Mouse (Mus musculus) intestine, postnatal 0 days (tissue): Measurements from ENCODE around the gene Tmem106c. TPM values are rescaled to one million over a fixed set of nuclear protein-coding genes. Genes with fewer than 3 reads are reported as not detected.
A peak's percentile ranks its signal among the peaks of the same experiment; 100 is the strongest.

ENCODE experiments used
- ATAC-seq: fragments of 200-750 bp; cut with Nextera tagmentation; 2 replicates; pipeline ENCODE4 v1.8.0; 2017; ENCODE audit warnings: mild to moderate bottlenecking, moderate TSS enrichment, moderate library complexity
- H3K27ac ChIP-seq: fragments of 300-500 bp; sonication (generic); 2 replicates; pipeline ENCODE4 v1.5.1; 2014; ENCODE audit warnings: mild to moderate bottlenecking, low read depth, low read length, moderate library complexity
- H3K27me3 ChIP-seq: fragments of 300-500 bp; sonication (generic); replicated peaks from 2 replicates; pipeline ENCODE4 v1.6.1; 2014; ENCODE audit warnings: low read length, mixed read lengths; ENCODE audit not compliant: control insufficient read depth, insufficient read depth
- H3K36me3 ChIP-seq: fragments of 300-500 bp; sonication (generic); 2 replicates; pipeline ENCODE4 v1.6.1; 2014; ENCODE audit warnings: mild to moderate bottlenecking, moderate library complexity; ENCODE audit not compliant: control insufficient read depth, insufficient read depth
- H3K4me1 ChIP-seq: fragments of 300-500 bp; sonication (generic); replicated peaks from 2 replicates; pipeline ENCODE4 v1.6.1; 2014; ENCODE audit warnings: antibody characterized with exemption, low read length, mixed read lengths; ENCODE audit not compliant: control insufficient read depth, insufficient read depth
- H3K4me2 ChIP-seq: fragments of 300-500 bp; sonication (generic); replicated peaks from 2 replicates; pipeline ENCODE4 v1.6.1; 2014; ENCODE audit warnings: low read depth, mild to moderate bottlenecking, moderate library complexity
- H3K4me3 ChIP-seq: fragments of 300-500 bp; sonication (generic); 2 replicates; pipeline ENCODE4 v1.5.1; 2014; ENCODE audit warnings: low read depth, low read length
- H3K9ac ChIP-seq: fragments of 300-500 bp; sonication (generic); 2 replicates; pipeline ENCODE4 v1.6.1; 2014; ENCODE audit warnings: mild to moderate bottlenecking, low read depth, low read length
- H3K9me3 ChIP-seq: fragments of 300-500 bp; sonication (generic); 2 replicates; pipeline ENCODE4 v1.6.1; 2016; ENCODE audit warnings: mixed run types; ENCODE audit not compliant: control insufficient read depth
- CTCF ChIP-seq: sonication (generic); IDR thresholded peaks from 2 replicates; pipeline ENCODE4 v1.5.1; 2016; ENCODE audit warnings: low read depth, mild to moderate bottlenecking, control low read depth, antibody characterized with exemption, moderate library complexity
- WGBS: fragments of 180-500 bp; shearing (Covaris S2); extraction: QIAGEN DNeasy Blood & Tissue Kit; methylation state at CpG from one replicate; pipeline ENCODE4 v1.1.7; 2014; 5-methylcytosine and 5-hydroxymethylcytosine counted together
- polyA plus RNA-seq: library from polyadenylated mRNA; unstranded; fragments of >200 nt; fragmentation: Nextera tagmentation; extraction: Ambion mirVana; gene quantifications from 2 replicates; pipeline ENCODE4 v1.2.1, GENCODE M21; 2015

The Tmem106c gene
- polyA plus RNA-seq, 1 experiment from 2014 or later: 33.3 TPM

DNA sequence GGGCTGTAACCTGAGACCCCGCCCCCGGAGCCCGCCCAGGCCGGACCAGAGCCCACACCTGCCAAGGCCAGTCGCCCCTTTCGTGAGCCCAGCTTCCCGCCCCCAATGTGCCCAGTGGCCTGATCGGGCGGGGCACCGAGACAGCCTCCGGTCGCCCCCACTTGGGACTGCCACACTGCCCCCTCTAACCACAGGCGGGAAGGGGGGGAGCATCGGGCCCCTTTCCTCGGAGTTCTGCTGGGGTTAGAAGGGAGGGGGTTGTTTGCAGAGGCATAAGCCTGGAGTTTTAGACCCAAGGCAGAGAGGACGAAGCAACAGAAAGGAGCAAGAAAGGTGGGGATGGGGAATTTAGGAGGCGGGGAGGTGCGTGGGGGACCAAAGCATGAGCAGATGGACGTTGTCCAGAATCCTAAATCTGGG, 40.8 kb downstream of the Tmem106c start:
- peaks cover 78% of the 10 kb centered on the region for H3K27me3 ChIP-seq

DNA sequence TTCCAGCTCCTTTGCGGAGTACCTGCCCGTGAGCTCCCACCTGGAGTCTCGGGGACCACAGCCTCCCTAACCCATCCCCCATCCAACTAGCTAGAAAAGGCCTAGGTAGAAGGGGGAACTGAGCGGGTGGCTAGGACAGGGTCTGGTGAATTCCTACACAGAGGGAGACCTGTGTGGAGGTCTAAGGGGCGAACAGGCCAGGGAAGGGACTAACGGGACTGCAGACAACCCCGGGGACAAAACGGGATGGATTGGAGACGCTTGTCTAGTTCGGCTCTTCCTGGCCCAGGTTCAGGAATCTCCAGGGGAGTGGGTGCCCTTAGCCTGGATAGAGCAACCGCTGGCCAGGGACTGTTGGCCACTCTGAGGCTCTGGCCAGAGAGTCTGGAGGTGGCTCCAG, 41.2 kb downstream of the Tmem106c start:
- H3K4me1 ChIP-seq: peaks cover 11% of the 10 kb centered on the region; the same call in 1 of the 2 replicates
- H3K27ac ChIP-seq: no peak overlapping the region
- no peak overlapping the region for H3K4me3 ChIP-seq
- no peak overlapping the region for H3K9ac ChIP-seq
- peaks cover 74% of the 10 kb centered on the region for H3K27me3 ChIP-seq
- TF ChIP-seq CTCF: no peak
- no peaks in the 10 kb centered on the region for H3K36me3 ChIP-seq
- no peak overlapping the region for H3K4me2 ChIP-seq
- no peak for ATAC-seq
- no peaks in the 10 kb centered on the region for H3K9me3 ChIP-seq
- WGBS: 12% methylated on average over 11 of the region's 11 CpGs

More for the DNA sequence above, 40.8 kb downstream of the Tmem106c start:
- H3K4me1 ChIP-seq: peaks cover 11% of the 10 kb centered on the region; the same call in 1 of the 2 replicates
- no peak for TF ChIP-seq CTCF
- H3K27ac ChIP-seq: no peak overlapping the region
- no peaks in the 10 kb centered on the region for H3K9me3 ChIP-seq
- H3K36me3 ChIP-seq: no peaks in the 10 kb centered on the region
- H3K4me3 ChIP-seq: peak overlapping the region; percentile 12; the same call in 1 of the 2 replicates
- H3K9ac ChIP-seq: no peak overlapping the region
- 3% methylated on average over 19 of the region's 19 CpGs for WGBS
- ATAC-seq: no peak
- H3K4me2 ChIP-seq: peak overlapping the region; percentile 45

DNA sequence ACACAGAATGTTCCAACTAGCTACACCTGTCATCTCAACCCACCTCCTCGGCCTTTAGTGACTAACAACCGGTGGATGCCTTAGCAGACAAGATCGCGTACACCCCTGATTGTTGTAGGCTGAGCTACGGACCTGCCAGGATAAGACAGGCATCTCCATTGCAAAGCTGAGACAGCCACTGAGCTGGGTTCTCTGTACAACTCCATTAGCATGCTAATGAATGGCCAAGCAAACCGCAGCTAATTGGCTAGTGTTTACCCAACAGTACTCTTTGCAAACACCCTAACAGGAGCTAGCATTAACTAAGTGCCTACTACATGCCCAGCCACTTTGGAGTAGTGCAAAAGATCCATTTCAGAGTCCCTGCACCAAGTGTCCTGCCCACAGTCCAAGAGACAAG, 48.8 kb downstream of the Tmem106c start:
- 65% methylated on average over 6 of the region's 6 CpGs for WGBS
- Histone ChIP-seq H3K9ac (no peak overlapping the region), H3K27ac (no peak overlapping the region), H3K27me3 (peaks cover 8% of the 10 kb centered on the region; the same call in 1 of the 2 replicates), H3K4me2 (no peak overlapping the region), H3K4me1 (no peaks in the 10 kb centered on the region), H3K36me3 (no peaks in the 10 kb centered on the region), H3K9me3 (no peaks in the 10 kb centered on the region), H3K4me3 (no peak overlapping the region)
- no peak for ATAC-seq
- TF ChIP-seq CTCF: no peak

DNA sequence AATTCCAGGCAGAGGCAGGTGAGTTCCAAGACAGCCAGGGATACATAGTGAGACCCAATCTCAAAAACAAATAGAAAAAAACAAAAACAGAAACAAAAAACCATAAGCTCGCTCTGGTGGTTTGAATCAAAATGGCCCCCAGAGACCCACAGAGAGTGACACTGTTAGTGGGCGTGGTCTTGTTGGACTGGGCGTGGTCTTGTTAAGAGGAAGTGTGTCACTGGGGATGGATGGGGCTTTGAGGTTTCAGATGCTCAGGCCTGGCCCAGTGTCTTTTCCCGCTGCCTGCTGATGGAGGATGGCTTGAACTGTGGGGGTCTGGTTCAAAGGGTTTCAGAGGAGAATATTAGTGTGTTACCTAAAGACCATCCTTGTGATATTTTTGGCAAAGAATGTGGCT, 53.9 kb downstream of the Tmem106c start:
- H3K4me1 ChIP-seq: no peaks in the 10 kb centered on the region
- WGBS: 68% methylated on average over 4 of the region's 4 CpGs
- H3K36me3 ChIP-seq: no peaks in the 10 kb centered on the region
- no peak for TF ChIP-seq CTCF
- H3K4me2 ChIP-seq: no peak overlapping the region
- H3K4me3 ChIP-seq: no peak overlapping the region
- H3K27ac ChIP-seq: no peak overlapping the region
- no peaks in the 10 kb centered on the region for H3K9me3 ChIP-seq
- 0 out of 2 replicates have a peak, but pooled peaks cover 3% of the 10 kb centered on the region for H3K27me3 ChIP-seq
- ATAC-seq: no peak
- no peak overlapping the region for H3K9ac ChIP-seq

DNA sequence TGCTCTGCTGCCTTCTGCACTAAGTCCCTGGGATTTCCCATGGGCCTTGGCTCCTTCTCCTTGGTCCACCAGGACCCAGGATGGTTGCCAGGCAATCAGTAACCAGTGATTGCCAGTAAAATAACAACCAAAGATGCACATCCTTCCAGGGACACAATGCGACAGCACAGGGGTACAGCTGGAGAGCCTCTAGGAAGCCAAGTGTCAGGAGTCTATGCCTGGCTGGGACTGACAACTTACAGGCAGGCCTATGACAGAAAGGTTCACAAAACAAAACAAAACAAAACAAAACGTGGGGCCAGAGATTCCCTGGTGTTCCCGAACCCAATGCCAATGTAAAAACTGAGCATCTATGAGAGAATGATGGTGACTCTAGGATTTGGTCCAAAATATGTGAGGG, 55.0 kb downstream of the Tmem106c start:
- Histone ChIP-seq H3K36me3 (no peaks in the 10 kb centered on the region), H3K27ac (no peak overlapping the region), H3K4me1 (no peaks in the 10 kb centered on the region), H3K4me3 (no peak overlapping the region), H3K27me3 (0 out of 2 replicates have a peak, but pooled peaks cover under 1% of the 10 kb centered on the region), H3K9ac (no peak overlapping the region), H3K4me2 (no peak overlapping the region), H3K9me3 (no peaks in the 10 kb centered on the region)
- WGBS: 71% methylated on average over 3 of the region's 3 CpGs
- TF ChIP-seq CTCF: no peak
- no peak for ATAC-seq

Other genes with a start within 250 kb of the Tmem106c start
- gene Endou, start 232.9 kb upstream of the Tmem106c start, polyA plus RNA-seq: 0.40 and 0.42 TPM in 2 replicates
- 2.7 and 3.5 TPM in 2 replicates for gene Rapgef3, start 196.2 kb upstream of the Tmem106c start, polyA plus RNA-seq
- 23.1 and 24.3 TPM in 2 replicates for gene Slc48a1, start 185.7 kb upstream of the Tmem106c start, polyA plus RNA-seq
- 7.8 and 9.2 TPM in 2 replicates for gene Hdac7, start 119.7 kb upstream of the Tmem106c start, polyA plus RNA-seq
- gene Vdr, start 53.6 kb upstream of the Tmem106c start, polyA plus RNA-seq: 6.5 and 7.0 TPM in 2 replicates
- gene Col2a1, start 40.5 kb downstream of the Tmem106c start, polyA plus RNA-seq: 0.09 TPM in 1 of 2 replicates, not detected in the other
- 15.6 and 17.3 TPM in 2 replicates for gene Pfkm, start 128.4 kb downstream of the Tmem106c start, polyA plus RNA-seq
- 7.3 and 8.6 TPM in 2 replicates for gene Senp1, start 129.5 kb downstream of the Tmem106c start, polyA plus RNA-seq
- 41.9 and 46.6 TPM in 2 replicates for gene Asb8, start 201.4 kb downstream of the Tmem106c start, polyA plus RNA-seq
- gene Ccdc184, start 203.0 kb downstream of the Tmem106c start, polyA plus RNA-seq: 0.87 and 1.2 TPM in 2 replicates
- not detected in 2 replicates for gene Olfr288, start 231.3 kb downstream of the Tmem106c start, polyA plus RNA-seq